Mouse (Mus musculus): Measurements from ENCODE around the gene Abcb11.
"Not testable (repeated sequence)": the region's sequence is repeated elsewhere in the genome, so short reads cannot be mapped to it uniquely, and the experiment has no call there.

Abcb11 gene

GRCm38 (mm10) chr2:69323018-69323417 lies 19.4 kb downstream of the Abcb11 start:
- no peaks in the 10 kb centered on the region for H3K27me3 ChIP-seq (ENCODE audit: control insufficient read depth, insufficient read depth, low read length, poor library complexity, severe bottlenecking)
- DNase-seq (ENCODE audit: low read depth, low spot score): no peak
- H3K36me3 ChIP-seq (ENCODE audit: control insufficient read depth, insufficient read depth, low read length, poor library complexity, severe bottlenecking): no peaks in the 10 kb centered on the region

- H3K27me3 ChIP-seq (ENCODE audit: control insufficient read depth, insufficient read depth, low read length, poor library complexity, severe bottlenecking): no peaks in the 10 kb centered on the region
- DNase-seq (ENCODE audit: low read depth, low spot score): no peak
- H3K36me3 ChIP-seq (ENCODE audit: control insufficient read depth, insufficient read depth, low read length, poor library complexity, severe bottlenecking): no peaks in the 10 kb centered on the region
These were observed 21.0 kb downstream of the Abcb11 start for GRCm38 (mm10) chr2:69321457-69321856.

DNA sequence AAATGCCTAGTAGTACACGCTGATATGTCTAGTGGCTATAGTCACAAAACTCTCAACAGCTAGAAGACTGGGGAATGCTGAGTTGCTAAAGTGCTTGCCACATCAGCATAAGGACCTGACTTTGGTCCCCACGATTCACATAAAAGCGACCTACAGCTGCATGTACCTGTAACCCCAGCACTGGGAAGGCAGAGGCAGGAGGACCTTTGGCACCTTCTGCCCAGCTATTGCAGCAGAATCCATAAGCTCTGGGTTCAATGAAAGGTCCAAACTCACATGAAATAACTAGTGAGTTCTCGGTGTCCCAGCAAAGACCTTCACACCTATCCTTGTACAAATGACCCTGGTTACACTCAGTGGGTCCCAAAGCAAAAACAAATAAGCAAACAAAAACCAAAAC lies 31.1 kb downstream of the Abcb11 start:
- Histone ChIP-seq H3K36me3 (ENCODE audit: control insufficient read depth, insufficient read depth, low read length, poor library complexity, severe bottlenecking) (no peaks in the 10 kb centered on the region), H3K27me3 (ENCODE audit: control insufficient read depth, insufficient read depth, low read length, poor library complexity, severe bottlenecking) (no peaks in the 10 kb centered on the region)
- DNase-seq (ENCODE audit: low read depth, low spot score): no peak

DNA sequence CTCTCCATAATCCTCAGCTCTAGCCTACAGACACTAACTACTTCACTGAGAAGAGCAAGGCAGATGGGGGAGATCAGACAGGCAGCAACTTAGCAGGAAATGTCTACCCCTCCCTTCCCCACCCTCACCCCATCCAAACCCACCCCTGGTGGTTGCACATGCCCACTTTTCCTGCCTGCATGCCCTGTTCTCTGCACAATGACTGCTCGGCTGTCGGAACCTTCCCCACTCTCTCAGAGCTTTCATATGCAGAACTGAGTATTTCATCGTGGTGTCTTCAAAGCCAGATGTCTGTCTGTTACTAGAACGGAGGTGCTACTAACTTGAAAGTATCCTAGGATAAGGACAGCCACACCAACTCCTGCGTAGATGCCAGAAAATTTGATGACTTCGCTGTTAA lies 34.3 kb downstream of the Abcb11 start:
- Histone ChIP-seq H3K36me3 (ENCODE audit: control insufficient read depth, insufficient read depth, low read length, poor library complexity, severe bottlenecking) (no peaks in the 10 kb centered on the region), H3K27me3 (ENCODE audit: control insufficient read depth, insufficient read depth, low read length, poor library complexity, severe bottlenecking) (no peaks in the 10 kb centered on the region)
- DNase-seq (ENCODE audit: low read depth, low spot score): no peak

GRCm38 (mm10) chr2:69300568-69300967 lies 41.8 kb downstream of the Abcb11 start:
- not testable (repeated sequence) for H3K36me3 ChIP-seq (ENCODE audit: control insufficient read depth, insufficient read depth, low read length, poor library complexity, severe bottlenecking); DNase-seq (ENCODE audit: low read depth, low spot score); H3K27me3 ChIP-seq (ENCODE audit: control insufficient read depth, insufficient read depth, low read length, poor library complexity, severe bottlenecking)

DNA sequence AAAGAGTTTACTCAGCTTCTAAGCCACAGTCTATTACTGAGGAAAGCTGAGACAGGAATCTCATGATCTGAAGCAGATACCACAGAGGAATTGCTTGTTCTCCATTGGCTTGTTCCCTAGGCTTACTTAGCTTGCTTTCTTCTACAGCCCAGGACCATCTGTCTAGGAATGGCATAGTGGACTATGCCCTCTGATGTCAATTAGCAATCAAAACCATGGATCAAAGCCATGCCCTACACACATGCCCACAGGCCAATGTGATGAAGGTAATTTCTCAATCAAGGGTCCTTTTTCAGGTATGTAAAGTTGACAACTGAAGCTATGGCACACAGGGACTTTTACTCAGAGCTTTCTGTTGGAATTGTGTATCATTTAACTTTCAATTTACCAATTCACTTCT lies 47.9 kb downstream of the Abcb11 start:
- DNase-seq (ENCODE audit: low read depth, low spot score): no peak
- Histone ChIP-seq H3K36me3 (ENCODE audit: control insufficient read depth, insufficient read depth, low read length, poor library complexity, severe bottlenecking) (no peaks in the 10 kb centered on the region), H3K27me3 (ENCODE audit: control insufficient read depth, insufficient read depth, low read length, poor library complexity, severe bottlenecking) (no peaks in the 10 kb centered on the region)

DNA sequence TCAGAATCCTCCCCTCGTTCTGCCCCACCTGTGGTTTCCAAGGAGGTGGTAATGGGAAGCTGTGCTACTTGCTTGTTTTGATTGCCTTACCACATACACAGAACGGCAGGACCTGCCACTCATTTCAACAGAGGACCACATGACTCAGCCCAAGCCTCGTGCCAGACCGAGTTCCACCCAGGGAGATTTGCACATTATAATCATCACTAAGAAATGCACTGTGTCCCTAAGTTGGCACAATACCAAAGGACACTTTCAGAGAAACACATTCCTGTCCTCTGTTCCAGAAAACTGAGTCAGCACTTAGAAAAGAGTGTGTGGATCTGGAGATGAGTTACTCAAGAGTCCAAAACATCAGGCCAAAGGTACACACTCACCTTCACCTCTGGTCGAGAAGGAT lies 53.4 kb downstream of the Abcb11 start:
- Histone ChIP-seq H3K36me3 (ENCODE audit: control insufficient read depth, insufficient read depth, low read length, poor library complexity, severe bottlenecking) (no peaks in the 10 kb centered on the region), H3K27me3 (ENCODE audit: control insufficient read depth, insufficient read depth, low read length, poor library complexity, severe bottlenecking) (no peaks in the 10 kb centered on the region)
- no peak for DNase-seq (ENCODE audit: low read depth, low spot score)

DNA sequence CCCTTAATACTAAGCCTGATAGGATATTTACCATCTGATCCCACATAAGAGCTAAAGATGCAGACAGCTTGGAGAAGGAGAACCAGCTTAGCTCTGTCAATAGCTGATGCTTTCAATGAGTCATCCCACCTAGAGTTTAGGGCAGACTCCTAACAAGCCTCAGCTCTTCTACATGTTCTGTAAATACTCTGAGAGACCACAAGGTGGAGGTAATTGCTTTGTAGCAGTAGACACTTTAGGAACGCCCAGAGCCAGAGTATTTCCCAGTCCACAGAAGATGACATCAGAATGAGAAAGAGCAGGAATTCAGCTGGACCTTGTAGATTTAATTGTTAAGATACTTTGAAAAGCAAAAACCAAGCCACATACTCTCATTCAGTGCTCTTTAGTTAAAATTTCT lies 66.5 kb downstream of the Abcb11 start:
- no peaks in the 10 kb centered on the region for H3K27me3 ChIP-seq (ENCODE audit: control insufficient read depth, insufficient read depth, low read length, poor library complexity, severe bottlenecking)
- no peak for DNase-seq (ENCODE audit: low read depth, low spot score)

GRCm38 (mm10) chr2:69264069-69264618 lies 78.3 kb downstream of the Abcb11 start:
- H3K36me3 ChIP-seq (ENCODE audit: control insufficient read depth, insufficient read depth, low read length, poor library complexity, severe bottlenecking): no peaks in the 10 kb centered on the region
- DNase-seq (ENCODE audit: low read depth, low spot score): no peak
- H3K27me3 ChIP-seq (ENCODE audit: control insufficient read depth, insufficient read depth, low read length, poor library complexity, severe bottlenecking): no peaks in the 10 kb centered on the region

More for the DNA sequence above, 66.5 kb downstream of the Abcb11 start:
- no peaks in the 10 kb centered on the region for H3K36me3 ChIP-seq (ENCODE audit: control insufficient read depth, insufficient read depth, low read length, poor library complexity, severe bottlenecking)

DNA sequence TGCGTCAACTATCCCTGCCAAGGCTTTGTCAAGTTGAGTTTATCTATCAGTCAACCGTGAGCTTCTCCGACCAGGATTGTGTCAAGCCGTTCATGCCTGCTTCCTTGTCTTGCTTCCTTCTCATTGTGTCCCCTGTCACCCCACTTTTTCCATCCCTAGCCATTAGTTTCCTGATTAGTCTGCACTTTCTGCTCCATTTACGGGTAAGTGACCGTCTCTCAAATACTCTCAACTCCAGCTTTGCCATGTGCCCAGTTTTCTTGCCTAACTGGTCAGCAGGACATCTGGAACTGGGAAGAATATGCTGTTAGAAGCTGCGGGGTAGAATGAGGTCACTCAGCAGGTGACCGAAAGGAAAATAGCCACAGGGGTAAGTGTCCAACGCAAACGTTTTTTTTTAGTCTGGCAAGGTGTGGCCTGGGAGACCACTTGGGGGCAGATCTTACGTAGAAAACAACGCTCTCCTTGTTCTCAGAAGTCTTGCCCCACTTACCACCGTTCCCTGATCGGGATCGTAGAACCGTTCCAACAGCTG lies 94.1 kb downstream of the Abcb11 start:
- H3K27me3 ChIP-seq (ENCODE audit: control insufficient read depth, insufficient read depth, low read length, poor library complexity, severe bottlenecking): no peaks in the 10 kb centered on the region
- no peaks in the 10 kb centered on the region for H3K36me3 ChIP-seq (ENCODE audit: control insufficient read depth, insufficient read depth, low read length, poor library complexity, severe bottlenecking)
- no peak for DNase-seq (ENCODE audit: low read depth, low spot score)

DNA sequence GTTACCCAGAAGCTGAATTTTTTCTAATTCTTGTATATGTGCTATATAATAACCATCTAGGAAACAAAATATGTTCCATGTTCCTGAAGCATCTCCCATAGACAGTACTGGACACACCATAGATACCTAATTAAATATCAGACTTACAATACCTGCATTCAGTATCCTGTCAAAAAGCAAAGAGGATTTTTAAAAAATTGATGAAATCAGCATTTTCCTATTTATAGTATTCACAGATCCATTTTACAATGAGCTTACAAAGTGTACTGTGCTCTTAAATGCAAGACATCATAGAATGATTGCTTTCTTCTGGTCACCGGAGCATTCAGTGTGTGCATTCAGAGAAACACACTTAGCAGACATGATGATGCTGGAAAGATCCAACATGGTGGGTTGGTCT lies 95.3 kb downstream of the Abcb11 start:
- no peak for DNase-seq (ENCODE audit: low read depth, low spot score)
- H3K36me3 ChIP-seq (ENCODE audit: control insufficient read depth, insufficient read depth, low read length, poor library complexity, severe bottlenecking): no peaks in the 10 kb centered on the region
- H3K27me3 ChIP-seq (ENCODE audit: control insufficient read depth, insufficient read depth, low read length, poor library complexity, severe bottlenecking): no peaks in the 10 kb centered on the region

DNA sequence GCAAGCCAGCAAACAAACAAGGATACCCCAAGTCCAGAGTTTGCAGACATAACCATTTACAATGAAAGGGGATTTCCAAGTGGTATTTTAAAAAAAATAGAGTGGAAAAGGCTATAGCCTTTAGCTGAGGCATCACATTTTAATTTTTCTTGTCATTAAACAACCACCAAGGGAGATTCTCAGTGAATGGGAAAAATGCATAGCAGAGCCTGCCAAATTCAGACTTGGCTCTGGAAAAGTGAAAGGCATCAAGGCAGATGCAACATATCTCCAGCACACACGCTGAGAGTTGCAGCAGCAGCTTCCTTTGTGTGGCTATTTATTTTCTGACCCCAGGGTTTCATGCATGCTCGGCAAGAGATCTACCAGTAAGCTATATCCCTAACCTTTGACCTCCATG lies 97.5 kb downstream of the Abcb11 start:
- no peak for DNase-seq (ENCODE audit: low read depth, low spot score)
- H3K36me3 ChIP-seq (ENCODE audit: control insufficient read depth, insufficient read depth, low read length, poor library complexity, severe bottlenecking): no peaks in the 10 kb centered on the region
- H3K27me3 ChIP-seq (ENCODE audit: control insufficient read depth, insufficient read depth, low read length, poor library complexity, severe bottlenecking): no peaks in the 10 kb centered on the region

DNA sequence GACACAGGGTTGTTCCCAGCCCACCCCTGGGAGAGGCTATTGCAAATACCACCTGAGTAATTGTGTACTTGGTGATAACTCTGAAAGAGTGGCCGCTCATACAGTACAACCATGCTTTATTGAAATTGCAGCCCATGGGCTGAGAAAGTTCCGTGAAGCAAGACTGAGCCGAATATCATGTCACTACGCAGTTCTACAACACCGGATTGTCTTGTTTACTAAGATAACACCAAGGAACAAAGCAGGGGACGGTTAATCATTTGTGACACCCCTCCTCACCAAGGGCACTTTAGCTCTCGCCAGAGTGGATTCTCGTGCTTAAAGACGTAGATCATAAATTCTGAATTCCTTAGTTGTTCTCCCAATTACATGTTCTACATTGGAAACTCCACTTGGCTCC lies 103.1 kb downstream of the Abcb11 start:
- Histone ChIP-seq H3K27me3 (ENCODE audit: control insufficient read depth, insufficient read depth, low read length, poor library complexity, severe bottlenecking) (no peaks in the 10 kb centered on the region), H3K36me3 (ENCODE audit: control insufficient read depth, insufficient read depth, low read length, poor library complexity, severe bottlenecking) (no peaks in the 10 kb centered on the region)
- DNase-seq (ENCODE audit: low read depth, low spot score): no peak

DNA sequence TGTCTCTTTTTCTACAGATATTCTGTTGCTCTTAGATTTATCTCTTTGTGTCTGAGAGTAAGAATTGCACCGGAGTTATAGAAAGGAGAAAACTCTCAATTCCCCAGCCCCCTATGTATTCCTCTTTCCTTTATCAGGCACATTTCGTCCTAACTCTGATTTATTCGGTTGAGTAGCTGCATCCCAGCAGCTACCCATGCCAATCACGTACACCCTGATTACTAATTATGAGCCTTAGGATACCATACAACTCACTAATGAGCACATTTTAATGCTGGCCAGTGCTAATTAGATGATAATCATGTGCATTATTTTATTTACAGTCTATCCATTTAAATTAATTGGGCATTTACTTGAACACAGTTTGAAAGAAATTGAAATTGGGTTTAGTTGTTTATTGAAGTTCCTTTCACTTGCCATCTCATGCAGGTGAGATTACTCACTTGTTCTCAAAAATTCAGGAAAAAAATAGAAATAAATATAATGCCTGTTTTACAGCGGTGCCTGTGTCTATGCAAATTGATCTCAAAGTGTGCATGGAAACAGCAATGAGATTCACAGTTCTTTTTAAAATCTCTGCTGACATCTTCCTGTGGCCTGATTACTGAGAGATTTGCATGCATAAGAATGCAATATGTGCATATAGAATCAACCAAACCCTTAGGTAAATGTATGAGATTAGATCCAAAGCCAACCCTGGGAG lies 107.3 kb downstream of the Abcb11 start:
- no peaks in the 10 kb centered on the region for H3K27me3 ChIP-seq (ENCODE audit: control insufficient read depth, insufficient read depth, low read length, poor library complexity, severe bottlenecking)
- DNase-seq (ENCODE audit: low read depth, low spot score): no peak

GRCm38 (mm10) chr2:69232101-69232500 lies 110.3 kb downstream of the Abcb11 start:
- no peaks in the 10 kb centered on the region for H3K27me3 ChIP-seq (ENCODE audit: control insufficient read depth, insufficient read depth, low read length, poor library complexity, severe bottlenecking)
- DNase-seq (ENCODE audit: low read depth, low spot score): no peak
- no peaks in the 10 kb centered on the region for H3K36me3 ChIP-seq (ENCODE audit: control insufficient read depth, insufficient read depth, low read length, poor library complexity, severe bottlenecking)

More for the DNA sequence above, 107.3 kb downstream of the Abcb11 start:
- no peaks in the 10 kb centered on the region for H3K36me3 ChIP-seq (ENCODE audit: control insufficient read depth, insufficient read depth, low read length, poor library complexity, severe bottlenecking)

DNA sequence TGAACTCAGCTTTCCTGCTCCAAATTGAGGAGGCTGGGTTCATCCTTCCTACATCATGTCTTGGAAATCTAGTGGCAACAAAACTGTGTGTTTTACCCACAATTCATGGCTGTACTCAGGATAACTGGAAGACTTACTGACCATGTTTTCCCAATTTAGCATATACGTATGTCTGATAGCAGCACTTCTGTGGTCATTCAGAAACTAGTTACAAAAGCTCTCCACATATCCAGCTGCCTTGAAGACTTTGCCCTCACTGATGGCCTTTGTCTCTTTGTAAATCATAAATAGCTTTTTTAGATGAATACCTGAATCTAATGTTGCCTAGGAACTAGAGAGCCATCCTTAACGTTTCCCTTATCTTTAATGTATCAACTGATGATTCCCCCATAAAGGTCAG lies 112.3 kb downstream of the Abcb11 start:
- H3K27me3 ChIP-seq (ENCODE audit: control insufficient read depth, insufficient read depth, low read length, poor library complexity, severe bottlenecking): no peaks in the 10 kb centered on the region
- no peaks in the 10 kb centered on the region for H3K36me3 ChIP-seq (ENCODE audit: control insufficient read depth, insufficient read depth, low read length, poor library complexity, severe bottlenecking)
- no peak for DNase-seq (ENCODE audit: low read depth, low spot score)

All from splenic B cell, adult 2 months (primary cell).